Mouse (Mus musculus) layer of hippocampus, postnatal 25 days (tissue): ENCODE data around the gene Ddn. TPM values are rescaled to one million over a fixed set of nuclear protein-coding genes. Genes with fewer than 3 reads are reported as not detected.

Experiments
- DNase-seq, 2 experiments: peaks; one replicate each; pipeline ENCODE4 v3.0.0; 2022; ENCODE audit warnings: mixed read lengths in 2 of 2, low spot score in 1 of 2; ENCODE audit errors: extremely low spot score in 1 of 2
- total RNA-seq, 2 experiments: library from RNA; stranded (reverse); gene quantifications; 2 replicates each; pipeline ENCODE4 v1.2.3; 2021

Gene Ddn
- 1,000 to 10,000 TPM; 1,586 to 1,599 TPM for total RNA-seq

GRCm38 (mm10) chr15:98809390-98809789 is at the start of gene Ddn:
Gene Ddn, minus strand, starts transcription at chr15:98809490.
- DNase-seq: no peak

- DNase-seq: no peak
Measured at GRCm38 (mm10) chr15:98854214-98854613, 44.9 kb upstream of the Ddn start.

- DNase-seq: no peak
Measured at GRCm38 (mm10) chr15:98853161-98853937, 44.1 kb upstream of the Ddn start.

- DNase-seq: no peak
Measured at GRCm38 (mm10) chr15:98852733-98853132, 43.4 kb upstream of the Ddn start.

- no peak for DNase-seq
Measured at GRCm38 (mm10) chr15:98852071-98852470, 42.8 kb upstream of the Ddn start.

GRCm38 (mm10) chr15:98851229-98851818 is 42.0 kb upstream of the Ddn start:
- DNase-seq: no peak

GRCm38 (mm10) chr15:98850668-98851067 is 41.4 kb upstream of the Ddn start:
- no peak for DNase-seq

GRCm38 (mm10) chr15:98849956-98850600 is 40.8 kb upstream of the Ddn start:
- no peak for DNase-seq

- DNase-seq: no peak
Measured at GRCm38 (mm10) chr15:98849165-98849564, 39.9 kb upstream of the Ddn start.

- DNase-seq: no peak
Measured at GRCm38 (mm10) chr15:98846140-98846539, 36.9 kb upstream of the Ddn start.

- DNase-seq: no peak
Measured at GRCm38 (mm10) chr15:98845149-98845548, 35.9 kb upstream of the Ddn start.

- DNase-seq: no peak
Measured at GRCm38 (mm10) chr15:98843595-98844223, 34.4 kb upstream of the Ddn start.

- no peak for DNase-seq
Measured at GRCm38 (mm10) chr15:98839671-98840585, 30.6 kb upstream of the Ddn start.

GRCm38 (mm10) chr15:98839161-98839560 is 29.9 kb upstream of the Ddn start:
- DNase-seq: no peak

- DNase-seq: no peak
Measured at GRCm38 (mm10) chr15:98837743-98838103, 28.4 kb upstream of the Ddn start.

GRCm38 (mm10) chr15:98837006-98837742 is 27.9 kb upstream of the Ddn start:
- DNase-seq: no peak

GRCm38 (mm10) chr15:98835291-98835690 is 26.0 kb upstream of the Ddn start:
- no peak for DNase-seq

- DNase-seq: no peak
Measured at GRCm38 (mm10) chr15:98834059-98834458, 24.8 kb upstream of the Ddn start.

- DNase-seq: no peak
Measured at GRCm38 (mm10) chr15:98833281-98833680, 24.0 kb upstream of the Ddn start.
